Comparison of ENCODE assay signal across 10 mouse cellular contexts in the genomic region with DNA sequence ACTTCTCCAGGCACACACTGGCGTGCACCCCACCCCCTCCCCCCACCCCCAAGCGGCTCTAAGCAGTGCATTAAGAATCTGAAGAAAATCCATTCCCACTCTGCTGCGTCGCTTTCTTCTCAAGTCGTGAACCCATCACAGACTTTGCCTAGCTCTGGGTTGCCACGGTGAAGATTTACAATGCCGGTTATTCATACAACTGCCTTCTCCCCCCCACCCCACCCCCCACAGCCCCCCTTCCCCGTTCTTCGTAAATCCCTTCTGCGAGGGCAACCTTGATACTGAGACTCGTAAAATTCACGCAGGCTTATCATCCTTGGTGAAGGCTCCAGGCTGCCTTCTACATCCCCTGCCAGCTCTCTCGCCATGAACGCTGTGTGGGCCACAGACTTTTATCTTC.
DNase-seq lines count a peak whose midpoint lies in the region; ATAC-seq lines count a peak whose summit lies in the region.
"Had no signal": no experiment of that assay in that cellular context is flagged by ENCODE, and none has a peak within 500 bp of the region (broad histone marks: within the 10 kb centered on the region; RNA-seq: fewer than 3 reads in every experiment).

No protein-coding gene starts in this region.

- H3K4me2 ChIP-seq in hindbrain, embryonic 12.5 days (replicated peaks), result peak overlapping the region; percentile 47
- H3K4me2 ChIP-seq in midbrain, embryonic 13.5 days (replicated peaks), result peak overlapping the region; percentile 45
- no peak overlapping the region for H3K4me2 ChIP-seq in liver, embryonic 11.5 days

- H3K4me1 ChIP-seq in hindbrain, embryonic 12.5 days, result peaks cover 23% of the 10 kb centered on the region
- H3K4me1 ChIP-seq in midbrain, embryonic 13.5 days (replicated peaks), result peaks cover 33% of the 10 kb centered on the region
- H3K4me1 ChIP-seq in liver, embryonic 11.5 days (replicated peaks; ENCODE audit: control insufficient read depth, insufficient read depth, low read length), result 0 out of 2 replicates have a peak, but pooled peaks cover 2% of the 10 kb centered on the region

- DNase-seq in adrenal gland, postnatal 14 days, result peak; percentile 30
- no peak for DNase-seq in adrenal gland, adult 8-10 months
- peak; percentile 54 for DNase-seq in embryo, embryonic 10 days (ENCODE audit: low spot score)
- DNase-seq in liver, embryonic 11.5 days (ENCODE audit: low spot score), result no peak
- DNase-seq in left cerebral cortex, adult 18-20 months (ENCODE audit: low spot score in 2 of 2), result no peak
- no peak for DNase-seq in kidney, adult 9 months
- DNase-seq: cerebellum, adult 8-10 months; gastrocnemius, postnatal 10 days had no signal

- peak overlapping the region; percentile 91 for H3K27ac ChIP-seq in hindbrain, embryonic 12.5 days
- peak overlapping the region; percentile 91 for H3K27ac ChIP-seq in midbrain, embryonic 13.5 days
- H3K27ac ChIP-seq in liver, embryonic 11.5 days (ENCODE audit: low read depth, low read length), result no peak overlapping the region

- peak; percentile 89 for ATAC-seq in hindbrain, embryonic 12.5 days (ENCODE audit: low FRiP score)
- peak; percentile 94 for ATAC-seq in midbrain, embryonic 13.5 days
- no peak for ATAC-seq in liver, embryonic 11.5 days (replicated peaks; ENCODE audit: low FRiP score)

- H3K36me3 ChIP-seq in hindbrain, embryonic 12.5 days, result no peaks in the 10 kb centered on the region
- no peaks in the 10 kb centered on the region for H3K36me3 ChIP-seq in midbrain, embryonic 13.5 days
- H3K36me3 ChIP-seq in liver, embryonic 11.5 days (ENCODE audit: control insufficient read depth, insufficient read depth, low read length), result no peaks in the 10 kb centered on the region

- H3K9me3 ChIP-seq in hindbrain, embryonic 12.5 days (replicated peaks), result no peaks in the 10 kb centered on the region
- H3K9me3 ChIP-seq in midbrain, embryonic 13.5 days, result no peaks in the 10 kb centered on the region
- H3K9me3 ChIP-seq in liver, embryonic 11.5 days (ENCODE audit: control insufficient read depth, low read length), result no peaks in the 10 kb centered on the region

- WGBS in hindbrain, embryonic 12.5 days, result 10% methylated on average over 14 of the region's 14 CpGs
- under 1% methylated on average over 14 of the region's 14 CpGs for WGBS in midbrain, embryonic 13.5 days
- WGBS in liver, embryonic 11.5 days, result 26% methylated on average over 14 of the region's 14 CpGs

- peak overlapping the region; percentile 14 for H3K4me3 ChIP-seq in hindbrain, embryonic 12.5 days
- peak overlapping the region; percentile 17 for H3K4me3 ChIP-seq in midbrain, embryonic 13.5 days (replicated peaks)
- H3K4me3 ChIP-seq in liver, embryonic 11.5 days (ENCODE audit: low read depth, low read length), result no peak overlapping the region

- peak overlapping the region; percentile 50 for H3K9ac ChIP-seq in hindbrain, embryonic 12.5 days
- H3K9ac ChIP-seq in midbrain, embryonic 13.5 days (replicated peaks), result peak overlapping the region; percentile 46
- no peak overlapping the region for H3K9ac ChIP-seq in liver, embryonic 11.5 days (ENCODE audit: low read depth, low read length)

- no peaks in the 10 kb centered on the region for H3K27me3 ChIP-seq in hindbrain, embryonic 12.5 days
- no peaks in the 10 kb centered on the region for H3K27me3 ChIP-seq in midbrain, embryonic 13.5 days
- H3K27me3 ChIP-seq in liver, embryonic 11.5 days (replicated peaks; ENCODE audit: control insufficient read depth, insufficient read depth, low read length), result no peaks in the 10 kb centered on the region

Comparison
In these comparisons a context has a peak if more than half of its experiments do, and no peak if none do; other contexts are left out.
1. DNase-seq: peak in adrenal gland, postnatal 14 days (single experiment) and embryo, embryonic 10 days (single experiment); none in adrenal gland, adult 8-10 months (single experiment), liver, embryonic 11.5 days (single experiment), left cerebral cortex, adult 18-20 months (0 of 2) and kidney, adult 9 months (single experiment).